Mouse (Mus musculus): ENCODE measurements around the gene Serpinb1b. TPM values are rescaled to one million over a fixed set of nuclear protein-coding genes. Genes with fewer than 3 reads are reported as not detected.

Serpinb1b gene
- polyA plus RNA-seq, 1 experiment from 2014 or later, result 4.3 TPM

DNA sequence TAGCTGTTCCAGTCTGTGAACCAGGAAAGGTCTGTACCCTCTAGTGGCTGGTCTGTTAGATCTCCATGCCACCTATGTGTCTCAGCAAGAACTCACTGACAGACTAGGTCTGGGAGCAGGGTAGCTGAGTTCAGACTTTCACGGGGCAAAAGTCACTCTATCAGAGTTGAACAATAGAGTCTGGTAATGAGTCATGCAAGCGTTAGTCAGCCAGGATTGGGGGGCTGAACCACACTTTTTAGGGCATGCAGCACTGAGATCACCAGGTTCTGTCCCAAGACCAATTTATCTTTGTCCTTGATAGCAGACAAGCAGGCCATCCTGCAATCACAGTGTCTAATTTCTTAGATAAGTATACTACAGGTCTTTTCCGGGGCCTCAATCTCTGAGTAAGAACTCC lies 63.1 kb downstream of the Serpinb1b start:
- no peaks in the 10 kb centered on the region for H3K9me3 ChIP-seq (replicated peaks; ENCODE audit: control insufficient read depth, low read length, poor library complexity, severe bottlenecking)
- 72% methylated on average over 3 of the region's 3 CpGs for WGBS
- ATAC-seq, result no peak

More for the DNA sequence above, 63.1 kb downstream of the Serpinb1b start:
- Histone ChIP-seq H3K36me3 (ENCODE audit: control insufficient read depth, insufficient read depth, low read length) (no peaks in the 10 kb centered on the region), H3K4me2 (ENCODE audit: low read length) (no peak overlapping the region), H3K4me3 (ENCODE audit: low read depth, low read length) (no peak overlapping the region), H3K4me1 (ENCODE audit: control insufficient read depth, insufficient read depth, low read length) (no peaks in the 10 kb centered on the region), H3K27me3 (ENCODE audit: control insufficient read depth, insufficient read depth, low read depth, low read length) (no peaks in the 10 kb centered on the region), H3K27ac (ENCODE audit: low read length) (no peak overlapping the region), H3K9ac (ENCODE audit: low read depth, low read length) (no peak overlapping the region)

Other genes starting within 250 kb of the Serpinb1b start
- gene Serpinb1a, start 227.4 kb upstream of the Serpinb1b start, polyA plus RNA-seq (2015; fragmentation: Nextera tagmentation; extraction: Ambion mirVana), result 1.7 and 2.3 TPM in 2 replicates
- not detected in 2 replicates for gene Serpinb1c, start 180.4 kb upstream of the Serpinb1b start, polyA plus RNA-seq (2015; fragmentation: Nextera tagmentation; extraction: Ambion mirVana)
- 1.2 and 2.0 TPM in 2 replicates for gene Serpinb6b, start 113.4 kb upstream of the Serpinb1b start, polyA plus RNA-seq (2015; fragmentation: Nextera tagmentation; extraction: Ambion mirVana)
- 1.9 and 2.0 TPM in 2 replicates for gene Serpinb9, start 75.3 kb upstream of the Serpinb1b start, polyA plus RNA-seq (2015; fragmentation: Nextera tagmentation; extraction: Ambion mirVana)
- 0.13 and 0.30 TPM in 2 replicates for gene Serpinb9b, start 51.2 kb upstream of the Serpinb1b start, polyA plus RNA-seq (2015; fragmentation: Nextera tagmentation; extraction: Ambion mirVana)
- gene Serpinb9c, start 81.2 kb downstream of the Serpinb1b start, polyA plus RNA-seq (2015; fragmentation: Nextera tagmentation; extraction: Ambion mirVana), result not detected in 2 replicates
- gene Serpinb9d, start 114.4 kb downstream of the Serpinb1b start, polyA plus RNA-seq (2015; fragmentation: Nextera tagmentation; extraction: Ambion mirVana), result not detected in 2 replicates
- not detected in 2 replicates for gene Serpinb9e, start 171.0 kb downstream of the Serpinb1b start, polyA plus RNA-seq (2015; fragmentation: Nextera tagmentation; extraction: Ambion mirVana)
- not detected in 2 replicates for gene Serpinb9f, start 245.5 kb downstream of the Serpinb1b start, polyA plus RNA-seq (2015; fragmentation: Nextera tagmentation; extraction: Ambion mirVana)